Mouse (Mus musculus): ENCODE data around the gene Sh3bp4. TPM values are rescaled to one million over a fixed set of nuclear protein-coding genes. Genes with fewer than 3 reads are reported as not detected.
A peak's percentile ranks its signal among the peaks of the same experiment; 100 is the strongest.

Gene Sh3bp4
- polyA plus RNA-seq, 1 experiment from 2014 or later = 21.8 TPM

GRCm38 (mm10) chr1:89118836-89119235, 48.6 kb downstream of the Sh3bp4 start:
- Histone ChIP-seq H3K9me3 (no peaks in the 10 kb centered on the region), H3K4me2 (replicated peaks) (no peak overlapping the region), H3K27ac (no peak overlapping the region), H3K4me1 (peaks cover 67% of the 10 kb centered on the region), H3K36me3 (no peaks in the 10 kb centered on the region), H3K9ac (no peak overlapping the region), H3K27me3 (no peaks in the 10 kb centered on the region), H3K4me3 (no peak overlapping the region)
- 82% methylated on average over 5 of the region's 5 CpGs for WGBS
- no peak for ATAC-seq (ENCODE audit: low FRiP score, low read depth)

DNA sequence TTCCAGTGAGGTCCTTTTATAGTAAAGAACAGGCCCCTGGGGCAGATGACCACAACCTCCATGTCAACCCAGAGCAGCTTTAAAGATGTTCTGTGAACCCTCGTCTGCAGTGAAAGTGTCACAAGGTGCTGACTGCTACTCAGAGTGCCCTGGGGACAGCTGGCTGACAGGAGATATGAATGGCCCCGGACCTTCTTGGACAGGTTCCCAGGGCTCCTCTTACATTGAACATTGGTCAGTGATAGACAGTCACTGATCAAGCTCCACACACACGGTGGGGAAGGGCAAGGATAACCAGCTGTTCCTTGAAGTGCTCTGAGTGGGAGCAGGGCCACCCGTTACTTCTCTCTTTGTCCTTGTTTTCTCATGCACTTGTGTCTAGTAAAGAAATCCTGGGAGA, 50.1 kb downstream of the Sh3bp4 start:
- no peaks in the 10 kb centered on the region for H3K9me3 ChIP-seq
- H3K9ac ChIP-seq = no peak overlapping the region
- no peak overlapping the region for H3K27ac ChIP-seq
- no peak overlapping the region for H3K4me3 ChIP-seq
- H3K4me2 ChIP-seq (replicated peaks) = no peak overlapping the region
- no peak for ATAC-seq (ENCODE audit: low FRiP score, low read depth)
- H3K4me1 ChIP-seq = peaks cover 64% of the 10 kb centered on the region
- H3K36me3 ChIP-seq = no peaks in the 10 kb centered on the region
- no peaks in the 10 kb centered on the region for H3K27me3 ChIP-seq
- whole genome bisulfite sequencing = 64% methylated on average over 4 of the region's 4 CpGs

DNA sequence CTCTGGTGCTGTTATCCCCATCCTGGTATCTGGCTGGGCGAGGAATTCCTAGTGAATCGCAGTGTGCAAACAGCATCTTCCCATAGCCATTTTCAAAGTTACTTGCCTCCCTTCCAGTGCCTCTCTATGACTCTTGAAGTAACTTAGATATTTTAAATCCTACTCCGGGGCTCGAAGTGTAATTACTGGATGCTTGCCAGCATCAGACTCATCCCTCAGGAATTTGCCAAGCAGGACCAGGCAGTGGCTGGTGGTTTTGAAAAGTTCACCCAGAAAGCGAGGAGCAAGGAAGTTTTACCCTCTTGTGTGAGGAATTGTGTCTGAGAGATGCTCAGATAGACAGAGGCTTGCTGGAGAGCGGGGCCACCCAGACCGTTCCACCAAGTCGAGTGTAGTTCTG, 51.3 kb downstream of the Sh3bp4 start:
- H3K9me3 ChIP-seq = no peaks in the 10 kb centered on the region
- H3K36me3 ChIP-seq = no peaks in the 10 kb centered on the region
- no peak overlapping the region for H3K9ac ChIP-seq
- H3K27ac ChIP-seq = peak overlapping the region; percentile 59; the same call in 1 of the 2 replicates
- H3K4me1 ChIP-seq = peaks cover 61% of the 10 kb centered on the region
- no peak overlapping the region for H3K4me3 ChIP-seq
- WGBS = 48% methylated on average over 8 of the region's 8 CpGs
- H3K27me3 ChIP-seq = no peaks in the 10 kb centered on the region
- 0 out of 2 replicates have a peak, but pooled peaks have one; percentile 27 for ATAC-seq (ENCODE audit: low FRiP score, low read depth)
- H3K4me2 ChIP-seq (replicated peaks) = 0 out of 2 replicates have a peak overlapping the region, but pooled peaks have one; percentile 3

DNA sequence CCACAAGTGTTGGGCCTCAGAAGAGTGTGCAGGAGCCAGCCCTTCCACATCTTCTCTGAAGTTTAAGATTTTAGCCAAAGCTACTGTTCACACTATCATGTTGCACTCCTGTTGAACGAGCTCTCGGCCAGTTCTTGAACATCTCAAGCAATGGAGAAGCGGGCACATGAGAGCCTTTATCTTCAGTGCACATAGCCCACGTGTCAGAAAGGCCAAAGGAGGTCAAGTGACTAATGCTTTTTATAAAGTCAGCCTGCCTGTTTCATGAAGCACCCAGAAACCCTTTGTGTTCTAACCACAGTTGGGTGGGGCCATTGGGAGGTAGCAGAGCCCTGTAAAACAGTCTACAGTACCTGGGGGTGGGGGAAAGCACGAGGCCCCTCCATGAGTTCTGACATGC, 52.2 kb downstream of the Sh3bp4 start:
- Histone ChIP-seq H3K36me3 (peaks cover 4% of the 10 kb centered on the region; the same call in 1 of the 2 replicates), H3K27ac (peak overlapping the region; percentile 59; the same call in 1 of the 2 replicates), H3K4me3 (no peak overlapping the region), H3K9ac (no peak overlapping the region), H3K4me1 (peaks cover 60% of the 10 kb centered on the region), H3K4me2 (replicated peaks) (no peak overlapping the region), H3K9me3 (0 out of 2 replicates have a peak, but pooled peaks cover 3% of the 10 kb centered on the region), H3K27me3 (no peaks in the 10 kb centered on the region)
- 77% methylated on average over 5 of the region's 5 CpGs for WGBS
- no peak for ATAC-seq (ENCODE audit: low FRiP score, low read depth)

DNA sequence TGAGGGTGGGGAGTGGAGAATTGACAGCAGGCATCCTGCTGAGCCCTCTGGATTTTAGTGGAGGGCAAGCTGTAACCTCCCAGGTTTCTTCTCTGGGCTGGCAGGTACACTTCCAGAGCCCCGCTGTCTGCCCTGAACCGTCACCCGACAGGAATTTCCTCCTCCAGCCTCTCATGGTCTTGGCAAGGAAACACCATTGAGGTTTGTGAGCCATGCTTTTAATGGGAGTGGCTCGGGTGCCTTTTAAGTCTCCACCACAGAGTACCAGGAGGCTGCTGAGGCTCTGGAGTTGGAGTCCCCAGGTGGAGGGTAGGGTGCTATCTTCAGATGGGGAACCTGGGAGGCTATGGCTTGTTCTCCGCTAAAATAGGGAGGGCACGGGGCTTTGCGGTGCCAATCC, 53.9 kb downstream of the Sh3bp4 start:
- no peak overlapping the region for H3K4me3 ChIP-seq
- no peak overlapping the region for H3K4me2 ChIP-seq (replicated peaks)
- H3K9ac ChIP-seq = no peak overlapping the region
- H3K27ac ChIP-seq = no peak overlapping the region
- ATAC-seq (ENCODE audit: low FRiP score, low read depth) = no peak
- H3K27me3 ChIP-seq = no peaks in the 10 kb centered on the region
- H3K4me1 ChIP-seq = peaks cover 55% of the 10 kb centered on the region
- WGBS = 74% methylated on average over 7 of the region's 7 CpGs
- peaks cover 4% of the 10 kb centered on the region; the same call in 1 of the 2 replicates for H3K36me3 ChIP-seq
- H3K9me3 ChIP-seq = 0 out of 2 replicates have a peak, but pooled peaks cover 3% of the 10 kb centered on the region

DNA sequence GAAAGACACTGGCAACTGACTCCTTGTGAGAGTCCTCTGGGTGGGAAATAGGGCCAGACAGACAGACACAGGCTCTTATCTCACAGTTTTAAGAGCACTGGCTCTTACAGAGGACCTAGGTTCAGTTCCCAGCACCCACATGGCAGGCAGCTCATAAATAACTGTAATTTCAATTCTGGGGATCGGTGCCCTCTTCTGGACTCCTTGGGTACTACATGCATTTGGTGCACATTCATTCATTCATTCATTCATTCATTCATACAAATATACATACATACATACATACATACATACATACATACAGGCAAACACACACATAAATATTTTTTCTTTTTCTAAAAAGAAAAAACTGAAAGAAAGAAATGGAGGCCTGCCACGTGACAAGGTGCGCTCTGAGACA, 56.9 kb downstream of the Sh3bp4 start:
- Histone ChIP-seq H3K27me3 (no peaks in the 10 kb centered on the region), H3K36me3 (peaks cover 4% of the 10 kb centered on the region; the same call in 1 of the 2 replicates), H3K4me3 (no peak overlapping the region), H3K4me1 (peaks cover 37% of the 10 kb centered on the region), H3K4me2 (replicated peaks) (no peak overlapping the region), H3K27ac (no peak overlapping the region), H3K9ac (no peak overlapping the region), H3K9me3 (0 out of 2 replicates have a peak, but pooled peaks cover 3% of the 10 kb centered on the region)
- ATAC-seq (ENCODE audit: low FRiP score, low read depth) = no peak
- WGBS = 98% methylated on average over 3 of the region's 3 CpGs

DNA sequence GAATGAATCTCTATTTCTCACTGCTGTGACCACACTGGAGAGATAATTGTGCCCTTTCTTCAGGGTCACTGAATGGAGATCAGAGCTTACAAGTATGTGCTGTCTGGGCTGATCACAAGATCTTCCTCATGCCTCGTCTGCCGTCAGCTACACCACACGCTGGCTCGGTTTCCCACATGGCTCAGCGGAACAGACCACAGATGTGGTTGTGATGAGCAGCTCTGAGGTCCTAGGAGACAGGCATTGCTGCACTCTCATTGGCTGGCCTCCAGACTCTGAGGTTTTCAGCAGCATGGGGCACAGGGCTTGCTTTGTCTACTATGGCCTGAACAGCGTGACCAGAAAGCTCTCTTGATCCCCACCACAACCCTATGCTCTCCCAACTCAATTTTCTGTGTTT, 60.2 kb downstream of the Sh3bp4 start:
- WGBS = 87% methylated on average over 6 of the region's 6 CpGs
- no peak for ATAC-seq (ENCODE audit: low FRiP score, low read depth)
- Histone ChIP-seq H3K4me3 (no peak overlapping the region), H3K27ac (no peak overlapping the region; the same call in 1 of the 2 replicates), H3K27me3 (no peaks in the 10 kb centered on the region), H3K4me1 (peaks cover 27% of the 10 kb centered on the region), H3K9ac (no peak overlapping the region), H3K4me2 (replicated peaks) (no peak overlapping the region), H3K36me3 (peaks cover 4% of the 10 kb centered on the region; the same call in 1 of the 2 replicates), H3K9me3 (0 out of 2 replicates have a peak, but pooled peaks cover 3% of the 10 kb centered on the region)

GRCm38 (mm10) chr1:89131018-89131540, 60.9 kb downstream of the Sh3bp4 start:
- no peaks in the 10 kb centered on the region for H3K27me3 ChIP-seq
- no peak overlapping the region for H3K9ac ChIP-seq
- peaks cover 33% of the 10 kb centered on the region for H3K4me1 ChIP-seq
- no peak overlapping the region for H3K4me3 ChIP-seq
- H3K27ac ChIP-seq = no peak overlapping the region
- no peak overlapping the region for H3K4me2 ChIP-seq (replicated peaks)
- ATAC-seq (ENCODE audit: low FRiP score, low read depth) = no peak
- peaks cover 4% of the 10 kb centered on the region; the same call in 1 of the 2 replicates for H3K36me3 ChIP-seq
- 73% methylated on average over 14 of the region's 14 CpGs for WGBS
- 0 out of 2 replicates have a peak, but pooled peaks cover 3% of the 10 kb centered on the region for H3K9me3 ChIP-seq

- ATAC-seq (ENCODE audit: low FRiP score, low read depth) = no peak
- H3K4me2 ChIP-seq (replicated peaks) = no peak overlapping the region
- H3K27me3 ChIP-seq = no peaks in the 10 kb centered on the region
- H3K9ac ChIP-seq = no peak overlapping the region
- H3K4me1 ChIP-seq = peaks cover 40% of the 10 kb centered on the region
- no peak overlapping the region for H3K27ac ChIP-seq
- WGBS = 80% methylated on average over 8 of the region's 8 CpGs
- H3K9me3 ChIP-seq = 0 out of 2 replicates have a peak, but pooled peaks cover 3% of the 10 kb centered on the region
- peaks cover 4% of the 10 kb centered on the region; the same call in 1 of the 2 replicates for H3K36me3 ChIP-seq
- H3K4me3 ChIP-seq = no peak overlapping the region
Observed at GRCm38 (mm10) chr1:89131707-89132106, 61.5 kb downstream of the Sh3bp4 start.

DNA sequence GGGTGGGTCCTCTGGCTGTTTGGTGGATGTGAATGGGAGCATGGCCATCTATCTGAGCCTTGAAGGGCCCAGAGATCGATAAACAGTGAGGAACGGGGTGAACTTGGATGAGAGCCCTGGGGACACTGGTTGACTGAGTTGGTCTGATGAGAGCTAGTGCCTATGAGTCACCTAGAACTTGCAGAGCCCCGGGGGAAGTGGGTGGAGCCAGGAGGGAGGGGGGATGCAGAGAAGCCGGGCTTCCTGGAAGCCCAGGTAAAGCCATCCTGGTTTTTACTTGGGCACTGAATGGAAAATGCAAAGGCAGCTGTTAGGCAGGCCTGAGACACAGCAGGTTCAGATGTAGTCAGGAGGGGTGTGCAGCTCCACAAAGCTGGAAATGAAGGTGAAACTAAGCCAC, 63.1 kb downstream of the Sh3bp4 start:
- peaks cover 55% of the 10 kb centered on the region for H3K4me1 ChIP-seq
- WGBS = 68% methylated on average over 4 of the region's 4 CpGs
- H3K4me2 ChIP-seq (replicated peaks) = no peak overlapping the region
- no peaks in the 10 kb centered on the region; the same call in 1 of the 2 replicates for H3K36me3 ChIP-seq
- no peak overlapping the region for H3K9ac ChIP-seq
- no peaks in the 10 kb centered on the region for H3K9me3 ChIP-seq
- H3K4me3 ChIP-seq = no peak overlapping the region
- ATAC-seq (ENCODE audit: low FRiP score, low read depth) = no peak
- H3K27me3 ChIP-seq = no peaks in the 10 kb centered on the region
- H3K27ac ChIP-seq = no peak overlapping the region

DNA sequence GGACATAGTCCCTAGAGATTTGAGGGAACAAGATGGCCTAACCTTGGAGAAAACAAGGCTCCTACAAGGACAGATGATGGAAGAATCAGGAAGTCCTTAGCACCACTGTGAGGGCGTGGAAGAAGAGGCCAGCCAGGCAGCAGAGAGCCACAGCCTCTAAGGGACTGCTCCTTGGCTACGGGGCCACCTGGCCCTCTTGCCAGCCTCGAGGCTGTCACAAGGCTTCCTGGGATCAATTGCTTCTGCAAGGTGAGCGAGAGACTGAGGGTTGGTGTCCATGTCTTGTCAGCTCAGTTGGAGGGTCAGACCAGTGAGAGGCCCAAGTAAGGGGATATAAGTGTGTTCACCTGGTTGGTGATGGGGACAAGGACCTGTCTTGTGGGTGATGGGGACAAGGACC, 63.5 kb downstream of the Sh3bp4 start:
- H3K9ac ChIP-seq = no peak overlapping the region
- no peak overlapping the region for H3K4me3 ChIP-seq

GRCm38 (mm10) chr1:89136089-89136811, 66.0 kb downstream of the Sh3bp4 start:
- Histone ChIP-seq H3K36me3 (peaks cover 18% of the 10 kb centered on the region), H3K27ac (no peak overlapping the region), H3K27me3 (no peaks in the 10 kb centered on the region), H3K4me2 (replicated peaks) (no peak overlapping the region), H3K9me3 (peaks cover 4% of the 10 kb centered on the region; the same call in 1 of the 2 replicates), H3K4me1 (peaks cover 56% of the 10 kb centered on the region), H3K4me3 (no peak overlapping the region), H3K9ac (no peak overlapping the region)
- ATAC-seq (ENCODE audit: low FRiP score, low read depth) = no peak
- WGBS = 69% methylated on average over 13 of the region's 13 CpGs

More for the DNA sequence above, 63.5 kb downstream of the Sh3bp4 start:
- H3K27me3 ChIP-seq = no peaks in the 10 kb centered on the region
- H3K9me3 ChIP-seq = no peaks in the 10 kb centered on the region
- 85% methylated on average over 4 of the region's 4 CpGs for WGBS
- peaks cover 60% of the 10 kb centered on the region for H3K4me1 ChIP-seq
- no peak overlapping the region for H3K27ac ChIP-seq
- H3K36me3 ChIP-seq = no peaks in the 10 kb centered on the region; the same call in 1 of the 2 replicates
- no peak overlapping the region for H3K4me2 ChIP-seq (replicated peaks)
- no peak for ATAC-seq (ENCODE audit: low FRiP score, low read depth)

Data from limb, embryonic 13.5 days (tissue).